8 mouse cellular contexts compared by ENCODE assay signal in genomic region chr9:107618778-107619545, GRCm38 (mm10). TPM values are rescaled to one million over a fixed set of nuclear protein-coding genes. Genes with fewer than 3 reads are reported as not detected.
DNase-seq lines count a peak whose midpoint lies in the region; ATAC-seq and TF ChIP-seq lines count a peak whose summit lies in the region.

No protein-coding gene starts in this region.

- no peak for TF ChIP-seq POLR2A in ES-Bruce4 (IDR thresholded peaks at IDR 0.05; ENCODE audit: insufficient read depth, low read length)

- no peaks in the 10 kb centered on the region for H3K27me3 ChIP-seq in ES-Bruce4 (ENCODE audit: control insufficient read depth, insufficient read depth, low read length, poor library complexity, severe bottlenecking)
- no peaks in the 10 kb centered on the region for H3K27me3 ChIP-seq in heart, embryonic 14.5 days (ENCODE audit: control insufficient read depth, insufficient read depth, low read length)
- no peaks in the 10 kb centered on the region for H3K27me3 ChIP-seq in kidney, postnatal 0 days (ENCODE audit: insufficient read depth, low read length)
- H3K27me3 ChIP-seq in midbrain, embryonic 16.5 days (ENCODE audit: control insufficient read depth, insufficient read depth, low read depth, low read length) = no peaks in the 10 kb centered on the region

- H3K36me3 ChIP-seq in ES-Bruce4 (ENCODE audit: control insufficient read depth, insufficient read depth, low read length, poor library complexity, severe bottlenecking) = peaks cover 23% of the 10 kb centered on the region
- peaks cover 87% of the 10 kb centered on the region for H3K36me3 ChIP-seq in heart, embryonic 14.5 days (ENCODE audit: control insufficient read depth, insufficient read depth, low read length)
- peaks cover 55% of the 10 kb centered on the region for H3K36me3 ChIP-seq in kidney, postnatal 0 days (ENCODE audit: insufficient read depth, low read length)
- peaks cover 44% of the 10 kb centered on the region for H3K36me3 ChIP-seq in midbrain, embryonic 16.5 days (ENCODE audit: control insufficient read depth, insufficient read depth, low read length)

- no peaks in the 10 kb centered on the region for H3K4me1 ChIP-seq in ES-Bruce4 (ENCODE audit: control insufficient read depth, insufficient read depth, low read length)
- peaks cover 33 to 56% of the 10 kb centered on the region in 2 experiments for H3K4me1 ChIP-seq in heart, embryonic 14.5 days (ENCODE audit: control insufficient read depth in 2 of 2, insufficient read depth in 2 of 2, low read length in 2 of 2)
- H3K4me1 ChIP-seq in kidney, postnatal 0 days (replicated peaks; ENCODE audit: insufficient read depth, low read length) = peaks cover 23% of the 10 kb centered on the region; the same call in 1 of the 2 replicates
- no peaks in the 10 kb centered on the region for H3K4me1 ChIP-seq in midbrain, embryonic 16.5 days (ENCODE audit: control insufficient read depth, insufficient read depth, low read length)

- no peak for TF ChIP-seq CTCF in ES-Bruce4 (IDR thresholded peaks at IDR 0.05; ENCODE audit: low read depth, low read length)
- TF ChIP-seq CTCF in kidney, postnatal 0 days (IDR thresholded peaks at IDR 0.05; ENCODE audit: low read depth) = no peak

- peak; percentile 82 for ATAC-seq in heart, embryonic 14.5 days (ENCODE audit: insufficient number of reproducible peaks, insufficient read depth, low FRiP score, low read depth)
- peak; percentile 84 for ATAC-seq in kidney, postnatal 0 days (replicated peaks; ENCODE audit: low FRiP score, low read depth)
- ATAC-seq in midbrain, embryonic 16.5 days = no peak

- 0 out of 2 replicates have a peak, but pooled peaks have one; percentile 32 for TF ChIP-seq EP300 in ES-Bruce4 (IDR thresholded peaks at IDR 0.05; ENCODE audit: insufficient read depth, low read depth, low read length)

- H3K4me2 ChIP-seq in heart, embryonic 14.5 days (ENCODE audit: low read length) = peak overlapping the region; percentile 4
- H3K4me2 ChIP-seq in kidney, postnatal 0 days (ENCODE audit: low read length) = no peak overlapping the region
- no peak overlapping the region for H3K4me2 ChIP-seq in midbrain, embryonic 16.5 days (ENCODE audit: low read length)

- no peak overlapping the region for H3K27ac ChIP-seq in ES-Bruce4 (ENCODE audit: insufficient read depth, low read length)
- peak overlapping the region; percentile 94 to 97 for H3K27ac ChIP-seq in heart, embryonic 14.5 days (replicated peaks in 1 of 2; ENCODE audit: control insufficient read depth in 1 of 2, insufficient read depth in 1 of 2, low read depth in 2 of 2, low read length in 2 of 2)
- H3K27ac ChIP-seq in kidney, postnatal 0 days = peak overlapping the region; percentile 89
- peak overlapping the region; percentile 19; the same call in 1 of the 2 replicates for H3K27ac ChIP-seq in midbrain, embryonic 16.5 days (ENCODE audit: low read length)

- H3K9me3 ChIP-seq in ES-Bruce4 (replicated peaks; ENCODE audit: control insufficient read depth, insufficient read depth, low read length, poor library complexity, severe bottlenecking) = no peaks in the 10 kb centered on the region
- no peaks in the 10 kb centered on the region for H3K9me3 ChIP-seq in heart, embryonic 14.5 days (ENCODE audit: control insufficient read depth, low read length)
- no peaks in the 10 kb centered on the region for H3K9me3 ChIP-seq in kidney, postnatal 0 days (replicated peaks; ENCODE audit: low read length)
- no peaks in the 10 kb centered on the region for H3K9me3 ChIP-seq in midbrain, embryonic 16.5 days (replicated peaks; ENCODE audit: control insufficient read depth, low read length, poor library complexity, severe bottlenecking)

- WGBS in heart, embryonic 14.5 days = 5% methylated on average over 13 of the region's 13 CpGs
- 36% methylated on average over 13 of the region's 13 CpGs for WGBS in kidney, postnatal 0 days
- 56% methylated on average over 13 of the region's 13 CpGs for WGBS in midbrain, embryonic 16.5 days

- DNase-seq in NIH3T3 (ENCODE audit: low read depth) = peak; percentile 44
- DNase-seq in kidney, postnatal 0 days (ENCODE audit: low spot score) = peak; percentile 90
- no peak for DNase-seq in T-cell, adult 2 months (ENCODE audit: low spot score)
- no peak for DNase-seq in urinary bladder, postnatal 4 days (ENCODE audit: low spot score in 2 of 2)
- DNase-seq in thymus, postnatal 10 days (ENCODE audit: low spot score in 2 of 2) = no peak

- H3K9ac ChIP-seq in ES-Bruce4 (ENCODE audit: low read depth, poor library complexity, severe bottlenecking) = no peak overlapping the region
- H3K9ac ChIP-seq in heart, embryonic 14.5 days (ENCODE audit: low read length) = peak overlapping the region; percentile 56
- peak overlapping the region; percentile 23; the same call in 1 of the 2 replicates for H3K9ac ChIP-seq in kidney, postnatal 0 days (ENCODE audit: low read depth, low read length)
- H3K9ac ChIP-seq in midbrain, embryonic 16.5 days (ENCODE audit: low read depth, low read length) = no peak overlapping the region

- no peak overlapping the region for H3K4me3 ChIP-seq in ES-Bruce4 (ENCODE audit: low read depth, low read length)
- H3K4me3 ChIP-seq in heart, embryonic 14.5 days (ENCODE audit: control insufficient read depth in 1 of 2, insufficient read depth in 1 of 2, low read depth in 1 of 2, low read length in 2 of 2) = no peak overlapping the region
- H3K4me3 ChIP-seq in kidney, postnatal 0 days (replicated peaks; ENCODE audit: low read depth, low read length) = no peak overlapping the region
- H3K4me3 ChIP-seq in midbrain, embryonic 16.5 days (ENCODE audit: low read depth, low read length) = no peak overlapping the region

RNA-seq across cellular contexts. Expression of gene Sema3b, which starts 9.9 kb away (rescaled TPM):
- polyA plus RNA-seq in ES-Bruce4 (2011; ENCODE audit: insufficient read depth, insufficient read length, low read depth, missing spikeins) = 15.4 and 16.5 TPM in 2 replicates
- 6.5 and 7.2 TPM in 2 replicates for polyA plus RNA-seq in heart, embryonic 14.5 days (2014; fragmentation: Nextera tagmentation; extraction: Ambion mirVana)
- 30.5 and 33.3 TPM in 2 replicates for polyA plus RNA-seq in kidney, postnatal 0 days (2015; fragmentation: Nextera tagmentation; extraction: Ambion mirVana)
- 3.7 and 3.9 TPM in 2 replicates for polyA plus RNA-seq in midbrain, embryonic 16.5 days (2015; fragmentation: Nextera tagmentation; extraction: Ambion mirVana)

RNA-seq across cellular contexts. Expression of gene Gnai2, which starts 16.2 kb away (rescaled TPM):
- polyA plus RNA-seq in ES-Bruce4 (2011; ENCODE audit: insufficient read depth, insufficient read length, low read depth, missing spikeins) = 266 and 284 TPM in 2 replicates
- polyA plus RNA-seq in heart, embryonic 14.5 days (2014; fragmentation: Nextera tagmentation; extraction: Ambion mirVana) = 379 and 410 TPM in 2 replicates
- 351 and 359 TPM in 2 replicates for polyA plus RNA-seq in kidney, postnatal 0 days (2015; fragmentation: Nextera tagmentation; extraction: Ambion mirVana)
- polyA plus RNA-seq in midbrain, embryonic 16.5 days (2015; fragmentation: Nextera tagmentation; extraction: Ambion mirVana) = 278 and 281 TPM in 2 replicates

RNA-seq across cellular contexts. Expression of gene Ifrd2, which starts 31.5 kb away (rescaled TPM):
- 43.8 and 45.3 TPM in 2 replicates for polyA plus RNA-seq in ES-Bruce4 (2011; ENCODE audit: insufficient read depth, insufficient read length, low read depth, missing spikeins)
- 44.6 and 45.7 TPM in 2 replicates for polyA plus RNA-seq in heart, embryonic 14.5 days (2014; fragmentation: Nextera tagmentation; extraction: Ambion mirVana)
- 28.9 and 29.9 TPM in 2 replicates for polyA plus RNA-seq in kidney, postnatal 0 days (2015; fragmentation: Nextera tagmentation; extraction: Ambion mirVana)
- polyA plus RNA-seq in midbrain, embryonic 16.5 days (2015; fragmentation: Nextera tagmentation; extraction: Ambion mirVana) = 14.6 and 15.4 TPM in 2 replicates

RNA-seq across cellular contexts. Expression of gene Hyal3, which starts 38.3 kb away (rescaled TPM):
- 1.0 and 2.1 TPM in 2 replicates for polyA plus RNA-seq in ES-Bruce4 (2011; ENCODE audit: insufficient read depth, insufficient read length, low read depth, missing spikeins)
- polyA plus RNA-seq in heart, embryonic 14.5 days (2014; fragmentation: Nextera tagmentation; extraction: Ambion mirVana) = 0.46 and 0.53 TPM in 2 replicates
- polyA plus RNA-seq in kidney, postnatal 0 days (2015; fragmentation: Nextera tagmentation; extraction: Ambion mirVana) = 1.3 and 2.0 TPM in 2 replicates
- polyA plus RNA-seq in midbrain, embryonic 16.5 days (2015; fragmentation: Nextera tagmentation; extraction: Ambion mirVana) = 2.0 and 2.4 TPM in 2 replicates

RNA-seq across cellular contexts. Expression of gene Naa80, which starts 40.3 kb away (rescaled TPM):
- polyA plus RNA-seq in ES-Bruce4 (2011; ENCODE audit: insufficient read depth, insufficient read length, low read depth, missing spikeins) = 18.6 and 21.1 TPM in 2 replicates
- 10.0 and 14.9 TPM in 2 replicates for polyA plus RNA-seq in heart, embryonic 14.5 days (2014; fragmentation: Nextera tagmentation; extraction: Ambion mirVana)
- 20.3 and 22.3 TPM in 2 replicates for polyA plus RNA-seq in kidney, postnatal 0 days (2015; fragmentation: Nextera tagmentation; extraction: Ambion mirVana)
- polyA plus RNA-seq in midbrain, embryonic 16.5 days (2015; fragmentation: Nextera tagmentation; extraction: Ambion mirVana) = 14.9 and 18.6 TPM in 2 replicates

Comparison
In these comparisons a context has a peak if more than half of its experiments do, and no peak if none do; other contexts are left out.
1. H3K9ac ChIP-seq: peak in heart, embryonic 14.5 days (single experiment) and kidney, postnatal 0 days (single experiment); none in ES-Bruce4 (single experiment) and midbrain, embryonic 16.5 days (single experiment).
2. DNase-seq: peak in NIH3T3 (single experiment) and kidney, postnatal 0 days (single experiment); none in T-cell, adult 2 months (single experiment), urinary bladder, postnatal 4 days (0 of 2) and thymus, postnatal 10 days (0 of 2).